Mouse (Mus musculus): ENCODE measurements at regions not wholly inside any gene's neighbourhood (a gene's known extent, or its start where the extent isn't known, plus 50 kb on each side); places are given as distances from the start of the nearest gene placed in this dataset.

DNA sequence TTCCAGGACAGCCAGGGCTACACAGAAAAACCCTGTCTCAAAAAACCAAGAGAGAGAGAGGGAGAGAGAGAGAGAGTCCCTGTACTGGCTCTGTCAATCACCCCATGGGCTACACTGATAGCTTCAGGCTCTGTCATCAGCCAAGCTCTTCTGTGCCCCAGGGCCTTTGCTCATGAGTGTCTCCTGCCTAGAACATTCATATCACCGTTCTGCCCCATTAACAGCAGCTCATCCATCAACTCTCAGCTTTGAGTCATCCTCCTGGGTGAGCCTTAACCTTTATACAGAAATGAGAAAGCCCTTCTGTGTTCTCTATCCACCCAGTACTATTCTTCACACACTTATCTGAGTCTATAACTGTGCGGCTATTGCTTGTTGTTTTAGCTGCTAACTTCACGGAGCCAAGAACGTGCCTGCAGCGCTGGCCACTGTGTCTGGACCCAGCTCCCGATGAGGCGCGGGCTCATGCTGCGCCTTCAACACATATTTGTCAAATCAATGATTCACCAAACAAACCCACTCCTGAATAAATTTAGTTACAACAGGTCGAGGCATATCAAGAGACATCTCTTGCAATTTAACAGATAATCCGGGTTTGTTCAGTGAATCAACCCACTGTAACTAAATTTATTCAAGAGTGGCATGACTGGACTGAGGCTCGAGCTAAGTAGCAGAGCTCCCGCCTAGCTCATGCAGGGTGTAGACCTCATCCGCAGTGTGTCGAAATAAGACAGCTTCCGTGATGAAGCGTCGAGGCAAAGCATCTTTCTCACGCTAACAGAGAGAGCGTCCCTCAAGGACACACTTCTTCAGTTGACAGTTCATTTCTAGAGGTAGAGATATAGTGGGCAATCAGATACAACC lies 152.1 kb downstream of the Katnal1 start:
- DNase-seq (ENCODE audit: low spot score in 2 of 2) = no peak

DNA sequence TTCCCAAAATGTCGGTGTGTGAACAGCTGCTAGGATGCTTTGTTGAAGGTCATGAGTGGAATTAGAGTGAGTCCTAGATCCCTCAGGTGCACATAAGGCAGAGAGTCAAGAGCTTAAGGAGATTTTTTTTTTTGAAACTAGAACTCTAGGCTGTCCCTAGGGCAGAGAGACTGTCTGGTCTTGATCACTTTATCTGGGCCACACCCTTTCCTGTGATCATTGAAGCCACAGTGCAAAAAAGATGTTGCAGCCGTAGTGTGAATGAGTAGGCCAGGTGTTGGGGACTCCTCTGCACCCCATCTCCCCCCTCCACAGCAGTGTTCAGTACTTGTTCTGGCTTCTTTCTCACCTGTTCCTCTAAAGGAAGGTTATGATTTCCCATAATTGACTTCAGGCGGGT lies 153.9 kb downstream of the Katnal1 start:
- no peak for DNase-seq (ENCODE audit: low spot score in 2 of 2)

DNA sequence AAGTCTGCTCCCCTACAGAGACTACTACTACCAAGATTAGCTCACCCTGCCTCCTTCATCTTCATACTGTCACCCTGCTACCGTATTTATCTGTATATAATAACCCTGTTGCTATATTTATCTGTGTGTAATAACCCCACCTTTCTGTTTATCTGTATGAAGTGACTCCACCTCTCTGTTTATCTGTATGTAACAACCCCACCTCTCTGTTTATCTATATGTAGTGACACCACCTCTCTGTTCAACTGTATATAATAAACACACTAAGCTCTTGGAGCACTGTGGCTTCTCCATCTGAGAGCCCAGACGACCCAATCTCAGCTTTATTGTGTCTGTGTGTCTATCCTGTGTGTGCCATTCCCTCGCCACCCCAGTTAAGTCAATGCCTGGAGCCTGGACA lies 154.7 kb downstream of the Katnal1 start:
- DNase-seq (ENCODE audit: low spot score in 2 of 2) = no peak

DNA sequence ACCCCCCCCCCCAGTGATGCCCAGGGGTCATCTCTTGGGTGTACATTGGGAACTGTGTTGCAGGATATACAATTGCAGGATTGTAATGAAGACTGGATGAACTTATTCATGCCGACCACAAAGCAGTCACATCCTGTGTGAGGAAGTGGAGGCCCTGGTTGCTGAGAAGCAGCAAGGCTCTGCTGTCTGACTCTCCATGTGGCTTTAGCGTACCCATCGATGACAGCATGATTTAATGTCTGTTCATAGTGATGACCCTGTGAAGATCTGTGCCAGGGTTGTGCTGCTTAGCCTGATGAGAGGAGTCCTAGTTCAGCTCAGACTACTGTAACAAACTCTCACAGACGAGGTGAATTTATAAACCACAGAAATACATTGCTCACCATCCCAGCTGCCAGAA lies 159.7 kb downstream of the Katnal1 start:
- DNase-seq (ENCODE audit: low spot score in 2 of 2) = no peak

DNA sequence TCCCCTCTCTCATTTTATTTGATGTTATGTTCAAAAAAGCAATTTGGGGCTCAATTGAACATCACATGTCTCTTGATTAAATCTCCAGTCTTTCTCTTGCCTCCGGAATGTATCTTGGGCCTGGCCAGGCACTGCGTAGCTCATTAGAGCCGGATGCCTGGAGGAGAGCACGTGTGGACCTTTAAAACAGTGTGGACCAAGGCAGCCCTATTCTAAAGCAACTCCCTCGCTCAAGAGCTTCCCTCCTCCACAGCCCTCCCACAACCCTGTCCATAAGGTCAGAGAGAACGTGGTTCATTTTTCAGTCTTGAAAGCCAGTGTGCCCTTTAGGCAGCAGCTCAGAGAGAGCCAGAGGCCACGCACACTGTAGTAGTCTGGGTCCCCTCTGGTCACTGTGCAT lies 160.8 kb downstream of the Katnal1 start:
- no peak for DNase-seq (ENCODE audit: low spot score in 2 of 2)

DNA sequence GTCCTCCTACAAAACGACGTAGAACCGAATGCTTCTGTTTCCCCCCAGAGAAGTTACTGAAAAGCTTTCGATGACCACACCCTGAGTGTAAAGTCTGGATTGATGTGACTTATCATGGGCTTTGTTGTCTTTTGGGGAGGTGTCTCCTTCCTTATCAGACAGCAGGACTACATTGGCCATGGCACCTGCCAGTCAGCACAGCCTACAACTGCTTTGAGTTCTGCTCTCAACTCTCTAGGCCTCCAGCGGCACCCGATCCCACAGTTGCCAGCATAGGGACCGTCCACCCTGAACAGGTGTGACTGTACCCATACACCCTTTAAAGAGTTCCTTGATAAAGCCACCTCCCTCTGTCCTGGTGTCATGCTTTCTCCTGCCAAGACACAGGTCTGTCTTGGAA lies 163.1 kb downstream of the Katnal1 start:
- no peak for DNase-seq (ENCODE audit: low spot score in 2 of 2)

DNA sequence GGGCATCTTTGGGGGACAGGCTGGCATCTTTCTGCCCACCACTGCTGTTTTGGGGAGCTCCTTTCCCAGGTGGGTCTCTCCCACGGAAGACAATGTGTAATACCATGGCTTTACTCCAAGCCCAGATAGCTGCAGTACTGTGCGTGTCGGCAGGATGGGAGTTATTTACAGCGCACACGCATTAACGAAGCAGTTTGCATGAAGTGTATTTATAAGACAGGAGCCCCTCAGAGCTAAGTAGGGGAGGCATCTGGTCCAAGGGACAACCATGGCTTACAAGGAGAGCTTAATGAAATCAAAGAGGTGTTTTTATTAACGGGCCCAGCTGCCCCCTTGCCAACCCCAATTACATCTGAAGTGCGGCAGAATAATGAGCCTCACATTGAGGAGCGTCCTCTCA lies 169.0 kb downstream of the Katnal1 start:
- DNase-seq (ENCODE audit: low spot score in 2 of 2) = no peak

DNA sequence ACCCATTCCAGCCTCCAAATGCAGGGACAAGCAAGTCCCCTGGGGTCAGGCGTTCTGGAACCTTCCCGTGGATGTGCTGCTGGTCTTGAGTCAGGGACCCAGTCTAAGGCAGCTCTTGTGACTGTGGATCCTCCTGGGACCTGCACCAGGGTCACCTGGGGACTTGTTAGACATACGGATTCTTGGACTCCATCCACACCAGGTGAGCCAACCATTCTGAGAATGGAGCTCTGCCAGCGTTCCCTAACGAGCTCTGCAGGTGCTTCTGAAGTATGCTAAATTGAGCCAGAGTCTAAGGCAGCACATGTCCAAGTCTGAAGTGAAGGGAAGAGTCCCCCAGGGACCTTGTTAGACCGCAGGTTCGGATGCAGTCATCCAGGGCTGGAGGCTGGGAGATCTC lies 170.3 kb downstream of the Katnal1 start:
- no peak for DNase-seq (ENCODE audit: low spot score in 2 of 2)

DNA sequence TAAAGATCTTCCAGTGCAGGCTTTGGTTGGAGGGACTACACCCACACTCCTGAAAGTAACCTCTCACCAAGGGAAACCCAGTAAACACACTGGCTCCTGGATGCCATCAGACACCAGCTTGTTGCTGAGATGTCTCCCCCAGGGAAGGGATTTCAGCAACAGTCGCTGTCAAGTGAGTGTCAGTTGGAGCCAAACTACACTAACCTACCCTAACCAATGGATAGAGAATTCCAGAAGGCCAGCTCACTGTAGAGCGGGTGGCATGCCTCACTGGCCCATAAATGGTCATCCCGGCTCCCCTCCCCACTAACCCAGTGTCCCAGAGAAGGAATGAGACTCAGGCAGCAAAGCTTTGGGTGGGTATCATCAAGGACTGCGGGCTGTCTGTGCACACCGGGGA lies 171.4 kb downstream of the Katnal1 start:
- DNase-seq (ENCODE audit: low spot score in 2 of 2) = no peak

DNA sequence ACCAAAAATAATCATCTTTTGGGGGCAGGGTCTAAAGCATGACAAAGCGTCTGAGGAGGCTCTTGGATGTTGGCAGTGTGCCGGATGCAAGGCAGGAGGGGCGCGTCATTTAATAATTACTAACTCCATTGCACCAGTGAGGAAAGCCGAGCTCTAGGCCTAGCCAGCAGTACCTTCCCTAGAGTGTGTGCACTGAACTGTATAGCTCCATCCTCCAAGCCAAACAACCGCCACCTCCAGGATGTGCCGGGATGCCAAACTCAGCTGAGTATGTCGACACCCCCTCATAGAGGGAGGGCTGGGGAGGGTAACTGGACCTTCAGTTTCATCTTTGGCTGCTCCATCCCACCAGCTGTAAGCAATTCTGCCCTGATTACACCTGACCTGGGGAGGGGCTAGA lies 171.9 kb downstream of the Katnal1 start:
- DNase-seq (ENCODE audit: low spot score in 2 of 2) = no peak

DNA sequence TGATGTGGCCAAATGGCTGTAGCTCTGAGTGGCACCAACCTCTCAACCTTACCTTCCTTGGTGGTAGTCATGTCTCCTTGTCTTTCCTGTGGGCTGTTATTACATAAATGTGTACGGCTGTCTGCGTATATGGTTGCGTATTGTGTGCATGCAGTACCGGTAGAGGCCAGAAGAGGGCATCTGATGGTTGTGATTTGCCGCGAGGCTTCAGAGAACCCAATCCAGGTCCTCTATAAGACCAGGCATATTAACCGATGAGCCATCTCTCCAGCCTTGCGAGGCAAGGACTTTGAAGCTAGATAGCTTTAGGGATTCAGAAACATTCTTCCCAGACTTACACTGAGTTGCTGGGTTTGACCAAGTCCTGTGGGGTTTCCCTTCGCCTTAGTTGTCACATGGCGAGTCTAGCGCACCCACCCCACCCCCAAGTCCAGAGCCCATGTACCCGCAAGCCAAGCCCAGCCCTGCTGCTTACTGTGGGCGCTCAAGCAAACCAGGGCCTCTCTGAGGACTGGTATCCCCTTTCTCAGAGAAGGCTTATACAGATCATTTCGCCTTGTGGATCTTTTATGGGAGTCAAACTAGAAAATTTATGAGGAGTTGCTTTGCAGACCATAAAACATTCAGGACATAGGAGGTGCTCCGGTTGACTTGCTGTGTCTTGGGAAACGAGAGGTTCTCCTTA lies 172.7 kb downstream of the Katnal1 start:
- no peak for DNase-seq (ENCODE audit: low spot score in 2 of 2)

DNA sequence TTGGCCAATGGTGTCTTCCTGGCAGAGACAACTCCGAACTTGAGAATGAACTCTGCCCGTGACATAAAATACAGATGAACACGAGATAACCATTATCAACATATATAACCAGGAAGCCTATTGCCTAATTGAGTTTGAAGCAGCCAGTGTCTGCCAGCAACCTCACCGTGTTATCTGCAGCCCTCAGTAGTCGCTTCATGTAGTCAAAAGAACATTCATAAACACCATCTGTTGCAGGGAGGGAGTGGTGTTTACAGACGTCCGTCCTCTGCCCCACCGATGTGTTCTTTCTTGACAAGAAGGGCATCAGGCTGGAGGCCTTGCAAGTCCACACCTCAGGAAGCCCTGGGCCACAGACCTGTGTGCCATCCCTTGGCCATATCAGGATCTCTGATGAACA lies 173.3 kb downstream of the Katnal1 start:
- DNase-seq (ENCODE audit: low spot score in 2 of 2) = no peak

DNA sequence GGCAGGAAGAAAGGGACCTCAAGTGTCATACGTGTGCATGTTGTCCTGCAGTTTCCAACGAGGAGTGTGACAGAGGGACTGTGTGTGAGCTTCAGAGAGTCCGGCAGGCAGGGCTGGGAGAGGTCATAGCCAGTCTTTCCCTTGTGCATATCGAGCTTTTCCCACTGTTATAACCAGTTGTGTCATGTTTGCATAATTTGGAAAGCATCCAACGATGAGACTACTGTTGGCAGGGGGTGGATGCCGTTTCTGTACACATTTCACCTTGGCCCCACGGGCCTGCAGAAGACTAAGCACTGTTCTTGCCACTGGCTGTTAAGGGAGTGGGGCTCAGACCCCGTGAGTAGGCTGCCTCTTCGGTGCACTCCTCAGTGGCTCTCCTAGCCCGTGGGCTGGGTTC lies 174.2 kb downstream of the Katnal1 start:
- DNase-seq (ENCODE audit: low spot score in 2 of 2) = no peak

DNA sequence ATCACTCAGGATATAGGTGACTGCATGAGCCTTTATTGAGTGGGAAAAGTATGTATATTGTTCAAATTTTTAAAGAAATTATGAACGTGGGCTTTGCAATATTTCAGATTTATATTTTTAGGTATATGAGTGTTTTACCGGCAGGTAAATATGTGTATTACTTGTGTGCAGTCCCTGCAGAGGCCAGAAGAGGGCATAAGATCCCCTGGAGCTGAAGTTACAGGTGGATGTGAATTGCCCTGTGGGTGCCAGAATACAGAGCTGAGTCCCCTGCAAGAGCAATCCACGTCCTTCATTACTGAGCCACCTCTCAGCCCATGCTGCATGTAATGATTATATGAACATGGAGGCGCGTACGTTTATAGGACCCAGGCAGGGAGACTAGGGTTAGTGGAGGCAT lies 174.8 kb downstream of the Katnal1 start:
- DNase-seq (ENCODE audit: low spot score in 2 of 2) = no peak

DNA sequence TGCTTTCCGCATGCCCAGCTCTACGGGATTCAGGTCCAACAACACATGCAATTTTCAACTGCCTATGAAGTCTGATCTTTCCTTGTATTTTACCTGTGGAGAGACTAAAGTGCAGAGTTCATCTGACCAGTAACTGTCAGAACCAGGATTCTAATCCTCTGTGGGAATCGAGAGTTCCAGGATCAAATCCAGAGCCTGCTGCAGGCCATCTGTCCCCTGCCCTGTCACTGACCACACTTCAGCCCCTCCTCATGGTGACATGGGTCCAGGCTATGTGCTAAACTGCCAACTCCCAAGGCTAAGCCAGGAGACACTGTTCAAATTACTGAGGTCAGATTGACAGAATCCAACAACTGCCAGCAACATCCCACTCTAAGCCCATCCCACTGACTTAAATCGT lies 175.7 kb downstream of the Katnal1 start:
- no peak for DNase-seq (ENCODE audit: low spot score in 2 of 2)

DNA sequence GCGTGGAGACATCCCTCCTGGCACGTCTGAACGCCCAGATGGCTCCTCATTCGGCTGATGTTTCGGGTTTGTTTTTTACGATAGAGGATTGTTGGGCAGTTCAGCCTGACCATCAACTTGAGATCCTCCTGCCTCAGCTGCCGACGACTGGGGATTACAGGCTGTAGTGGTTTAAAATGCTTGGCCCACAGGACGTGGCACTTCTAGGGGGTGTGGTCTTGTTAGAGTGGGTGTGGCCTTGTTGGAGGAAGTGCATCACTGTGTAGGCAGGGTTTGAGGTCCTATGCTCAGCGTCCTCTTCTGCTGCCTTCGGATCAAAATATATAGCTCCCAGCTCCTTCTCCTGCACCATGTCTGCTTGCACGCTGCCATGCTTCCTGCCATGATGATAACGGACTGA lies 177.1 kb downstream of the Katnal1 start:
- no peak for DNase-seq (ENCODE audit: low spot score in 2 of 2)

DNA sequence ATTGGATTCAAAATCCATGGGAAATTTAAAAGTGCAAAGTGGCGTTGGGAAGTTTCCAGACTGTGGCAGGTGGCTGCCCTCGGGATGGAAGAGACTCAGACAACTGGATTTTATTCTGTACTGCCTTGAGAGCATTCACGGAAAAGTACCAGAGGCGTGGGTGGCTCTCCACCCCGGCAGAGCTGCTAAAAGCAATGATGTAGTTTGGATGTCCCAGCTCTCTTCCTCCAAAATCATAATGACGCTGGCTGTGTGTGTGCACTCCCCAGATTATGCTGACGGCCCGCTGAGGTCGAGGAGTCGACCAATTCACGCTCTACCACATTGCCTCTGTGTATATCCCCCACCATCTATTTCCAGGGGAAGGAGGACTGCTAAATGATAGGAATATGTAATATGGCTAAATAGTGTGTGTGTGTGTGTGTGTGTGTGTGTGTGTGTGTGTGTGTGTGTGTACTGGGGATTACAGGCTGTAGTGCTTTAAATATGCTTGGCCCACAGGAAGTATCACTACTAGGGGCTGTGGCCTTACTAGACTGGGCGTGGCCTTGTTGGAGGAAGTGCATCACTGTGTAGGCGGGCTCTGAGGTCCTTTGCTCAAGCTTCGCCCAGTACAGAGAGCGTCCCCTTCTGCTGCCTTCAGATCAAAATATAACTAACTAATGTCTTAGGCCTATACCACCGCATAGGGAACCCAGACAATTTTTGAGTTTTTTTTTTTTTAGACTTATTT lies 179.0 kb downstream of the Katnal1 start:
- no peak for DNase-seq (ENCODE audit: low spot score in 2 of 2)

DNA sequence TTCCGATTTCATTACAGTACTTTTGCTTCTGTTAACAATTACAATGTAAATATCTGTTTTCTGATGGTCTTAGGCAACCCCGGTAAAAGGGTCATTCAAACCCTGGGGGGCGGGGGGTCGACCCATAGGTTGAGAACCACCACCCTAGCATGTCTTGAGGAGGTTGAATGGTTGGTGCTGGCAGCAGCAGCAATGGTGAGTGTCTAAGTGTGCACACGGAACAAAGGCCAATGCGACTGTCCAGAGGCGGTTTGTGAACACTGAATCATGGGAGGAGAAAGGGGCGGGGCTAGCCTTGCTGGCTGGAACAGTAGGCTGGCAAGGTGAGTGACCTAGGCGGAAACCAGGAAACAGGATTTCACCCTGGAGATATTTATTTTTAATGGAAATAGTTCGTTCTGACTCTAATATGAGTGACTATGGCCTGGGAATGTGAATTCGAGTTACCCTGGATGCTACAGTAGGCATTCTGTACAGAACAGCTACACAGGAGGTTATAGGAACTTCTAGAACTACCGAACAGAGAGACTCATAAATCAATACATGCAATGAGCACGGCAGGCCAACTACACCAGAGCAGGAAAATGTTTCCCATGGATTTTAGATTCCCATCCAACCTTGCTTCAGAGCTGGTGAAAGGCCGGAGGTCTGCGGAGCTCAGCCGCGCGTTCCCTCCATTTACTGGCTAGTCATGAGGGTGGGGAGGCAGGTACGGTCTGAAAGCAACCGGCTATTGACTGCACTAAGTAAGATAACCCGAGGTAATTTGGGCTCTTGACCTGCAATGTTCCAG lies 181.0 kb downstream of the Katnal1 start:
- DNase-seq (ENCODE audit: low spot score in 2 of 2) = no peak

DNA sequence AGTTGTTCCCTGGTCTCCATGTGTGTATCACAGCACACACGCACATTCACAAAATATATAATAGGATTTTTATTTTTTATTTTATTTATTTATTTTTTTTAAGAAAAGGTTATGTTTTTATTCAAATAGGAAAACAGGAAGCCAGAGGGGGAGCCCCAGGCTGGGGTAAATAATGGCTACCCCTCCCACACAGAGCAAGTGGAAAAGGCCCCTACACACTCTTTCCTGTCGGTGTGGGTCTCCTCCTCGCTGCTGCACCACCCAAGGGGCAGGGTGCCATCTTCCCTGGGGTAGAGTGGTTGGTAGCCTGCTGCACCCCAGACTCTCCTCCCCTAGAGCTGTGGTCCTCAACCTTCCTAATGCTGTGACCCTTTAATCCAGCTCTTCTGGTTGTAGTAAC lies 181.6 kb downstream of the Katnal1 start:
- no peak for DNase-seq (ENCODE audit: low spot score in 2 of 2)

DNA sequence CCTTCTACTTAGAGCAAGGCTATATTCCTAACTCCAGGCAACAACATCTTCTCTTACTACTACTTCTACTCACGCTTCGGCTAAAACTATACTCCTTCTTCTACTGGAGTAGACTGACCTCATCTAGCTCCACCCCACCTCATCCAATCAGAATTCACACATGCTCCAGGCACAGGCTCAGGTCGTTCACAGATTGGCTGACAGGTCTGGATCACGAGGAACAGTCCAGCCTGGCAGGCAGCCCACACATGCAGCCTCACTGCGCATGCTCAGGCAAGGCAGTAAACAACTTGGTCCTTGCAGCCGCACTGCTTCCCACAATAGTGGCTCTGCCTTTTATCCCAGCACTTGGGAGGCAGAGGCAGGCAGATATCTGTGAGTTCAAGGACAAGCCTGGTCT lies 182.4 kb downstream of the Katnal1 start:
- DNase-seq (ENCODE audit: low spot score in 2 of 2) = peak in 1 of 2 experiments; percentile 25

DNA sequence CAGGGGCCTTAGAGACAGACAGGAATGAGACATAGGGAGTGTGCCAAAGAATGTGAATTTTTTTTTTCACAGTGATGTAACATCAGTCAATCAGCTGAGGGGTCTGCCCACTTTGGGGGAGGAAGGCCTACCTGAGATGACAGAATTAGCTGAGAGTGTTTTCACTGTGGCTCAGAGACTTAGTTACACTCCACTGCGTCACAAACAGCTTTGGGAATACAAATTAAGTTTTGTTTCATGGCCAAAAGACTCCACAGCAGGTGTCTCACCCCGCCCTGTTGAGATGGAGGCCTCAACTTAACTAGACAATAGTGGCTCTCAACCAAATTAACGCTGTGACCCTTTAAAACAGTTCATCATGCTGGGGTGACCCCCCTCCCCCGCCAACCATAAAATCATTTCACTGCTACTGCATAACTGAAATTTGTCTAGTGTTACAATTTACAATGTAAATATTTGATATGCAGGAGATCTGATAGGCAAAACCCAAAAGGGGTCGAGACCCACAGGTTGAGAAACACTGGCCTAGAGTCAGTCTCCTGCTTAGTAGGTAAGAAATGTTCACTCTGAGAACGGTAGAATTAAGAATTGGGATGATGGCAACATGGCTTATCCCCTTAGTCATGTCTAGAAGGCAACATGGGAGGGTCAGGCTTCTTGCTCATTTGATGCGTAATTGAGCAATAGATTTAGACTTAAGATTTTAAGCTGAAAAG lies 184.3 kb downstream of the Katnal1 start:
- no peak for DNase-seq (ENCODE audit: low spot score in 2 of 2)
